Mouse (Mus musculus) liver, adult 2 months (tissue): Measurements from ENCODE around the gene Slc44a4.

Experiments used
- CTCF ChIP-seq: fragments of 200-500 bp; IDR thresholded peaks from 2 replicates; pipeline ENCODE4 v1.5.1; 2011; ENCODE audit warnings: low read depth, low read length, control low read depth
- POLR2A ChIP-seq: fragments of 200-500 bp; IDR thresholded peaks from 2 replicates; pipeline ENCODE4 v1.6.1; 2011; ENCODE audit warnings: low read length, control low read depth; ENCODE audit not compliant: insufficient read depth; ENCODE audit errors: extremely low read depth

- TF ChIP-seq CTCF, result no peak
- TF ChIP-seq POLR2A, result no peak
Measured at GRCm38 (mm10) chr17:34913930-34914665, at the start of gene Slc44a4.
